8 mouse cellular contexts compared by ENCODE assay signal in the genomic region with DNA sequence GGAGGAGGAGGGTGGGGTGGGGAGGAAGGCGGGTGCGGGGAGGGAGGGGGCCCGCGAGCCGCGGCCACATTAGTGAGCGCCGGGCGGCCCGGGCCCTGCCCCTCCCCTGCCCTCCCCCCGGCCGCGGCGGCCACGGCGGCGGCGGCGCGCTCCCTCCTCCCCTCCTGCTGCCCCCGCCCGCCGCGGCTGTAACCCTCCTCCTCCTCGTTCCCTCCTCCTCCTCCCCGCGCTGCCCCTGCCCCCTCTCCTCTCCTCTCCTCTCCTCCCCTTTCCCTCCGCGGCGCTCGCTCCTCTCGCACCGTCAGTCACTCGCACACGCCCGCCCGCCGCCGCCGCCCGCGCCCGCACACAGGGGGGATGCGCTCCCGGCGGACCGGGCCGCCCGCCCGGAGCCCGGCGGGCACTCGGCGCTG. TPM values are rescaled to one million over a fixed set of nuclear protein-coding genes. Genes with fewer than 3 reads are reported as not detected.
DNase-seq lines count a peak whose midpoint lies in the region; ATAC-seq lines count a peak whose summit lies in the region.

No protein-coding gene starts in this region.

- no peaks in the 10 kb centered on the region for H3K9me3 ChIP-seq in hindbrain, embryonic 11.5 days (ENCODE audit: control insufficient read depth, low read length)

- peak overlapping the region; percentile 32 for H3K4me2 ChIP-seq in hindbrain, embryonic 11.5 days (replicated peaks; ENCODE audit: low read depth, low read length)

- H3K36me3 ChIP-seq in hindbrain, embryonic 11.5 days (ENCODE audit: control insufficient read depth, insufficient read depth, low read length): no peaks in the 10 kb centered on the region

- peak overlapping the region; percentile 99 for H3K27ac ChIP-seq in hindbrain, embryonic 11.5 days (ENCODE audit: low read depth, low read length)

- no peaks in the 10 kb centered on the region for H3K27me3 ChIP-seq in hindbrain, embryonic 11.5 days (ENCODE audit: control insufficient read depth, insufficient read depth, low read length)

- ATAC-seq in hindbrain, embryonic 11.5 days (ENCODE audit: low FRiP score): peak; percentile 74

- no peaks in the 10 kb centered on the region for H3K4me1 ChIP-seq in hindbrain, embryonic 11.5 days (replicated peaks; ENCODE audit: control insufficient read depth, insufficient read depth, low read length)

- H3K9ac ChIP-seq in hindbrain, embryonic 11.5 days (ENCODE audit: low read depth, low read length): peak overlapping the region; percentile 95

- WGBS in hindbrain, embryonic 11.5 days: 0% methylated on average over 10 of the region's 54 CpGs

- DNase-seq in Muller cell, postnatal 12 days (ENCODE audit: inconsistent ontology term): peak; percentile 97
- DNase-seq in cerebellum, adult 8-10 months: peak; percentile 74
- DNase-seq in frontal cortex, adult 2 months (ENCODE audit: extremely low spot score in 1 of 2, low spot score in 1 of 2): peak; percentile 24 to 74
- peak; percentile 88 for DNase-seq in hindbrain, embryonic 11.5 days (ENCODE audit: low spot score)
- DNase-seq in layer of hippocampus, postnatal 36 days: peak; percentile 74 to 79
- peak; percentile 89 for DNase-seq in lung, postnatal 25 days (ENCODE audit: low spot score)
- peak; percentile 70 for DNase-seq in retina, postnatal 7 days (ENCODE audit: low read depth, low spot score)
- DNase-seq in urinary bladder, postnatal 14 days (ENCODE audit: low spot score): peak; percentile 91

- H3K4me3 ChIP-seq in hindbrain, embryonic 11.5 days (ENCODE audit: low read depth, low read length): peak overlapping the region; percentile 68

RNA-seq across cellular contexts. Expression of gene Sp3, which starts 0.6 kb away (rescaled TPM):
- polyA plus RNA-seq in frontal cortex, adult 2 months (2012; rRNA removed): 29.9 and 34.5 TPM in 2 replicates
- polyA plus RNA-seq in hindbrain, embryonic 11.5 days (2014; fragmentation: Nextera tagmentation; extraction: Ambion mirVana): 66.3 and 67.1 TPM in 2 replicates
- total RNA-seq in layer of hippocampus, postnatal 36 days (2021): 10 to 100 TPM; 63.5 to 73.7 TPM

RNA-seq across cellular contexts. Expression of gene Gm11084, which starts 6.9 kb away (rescaled TPM):
- not detected in 2 replicates for polyA plus RNA-seq in frontal cortex, adult 2 months (2012; rRNA removed)
- not detected in 2 replicates for polyA plus RNA-seq in hindbrain, embryonic 11.5 days (2014; fragmentation: Nextera tagmentation; extraction: Ambion mirVana)
- not detected for total RNA-seq in layer of hippocampus, postnatal 36 days (2021)

Comparison
In these comparisons a context has a peak if more than half of its experiments do, and no peak if none do; other contexts are left out.
1. Peak in every context shown above with its lines: DNase-seq, ATAC-seq, H3K4me3 ChIP-seq and H3K27ac ChIP-seq.